Mouse (Mus musculus): Measurements from ENCODE around the gene Agpat1. TPM values are rescaled to one million over a fixed set of nuclear protein-coding genes. Genes with fewer than 3 reads are reported as not detected.
A peak's percentile ranks its signal among the peaks of the same experiment; 100 is the strongest.

Agpat1 gene
- polyA plus RNA-seq, 1 experiment from 2014 or later, result 74.8 TPM

DNA sequence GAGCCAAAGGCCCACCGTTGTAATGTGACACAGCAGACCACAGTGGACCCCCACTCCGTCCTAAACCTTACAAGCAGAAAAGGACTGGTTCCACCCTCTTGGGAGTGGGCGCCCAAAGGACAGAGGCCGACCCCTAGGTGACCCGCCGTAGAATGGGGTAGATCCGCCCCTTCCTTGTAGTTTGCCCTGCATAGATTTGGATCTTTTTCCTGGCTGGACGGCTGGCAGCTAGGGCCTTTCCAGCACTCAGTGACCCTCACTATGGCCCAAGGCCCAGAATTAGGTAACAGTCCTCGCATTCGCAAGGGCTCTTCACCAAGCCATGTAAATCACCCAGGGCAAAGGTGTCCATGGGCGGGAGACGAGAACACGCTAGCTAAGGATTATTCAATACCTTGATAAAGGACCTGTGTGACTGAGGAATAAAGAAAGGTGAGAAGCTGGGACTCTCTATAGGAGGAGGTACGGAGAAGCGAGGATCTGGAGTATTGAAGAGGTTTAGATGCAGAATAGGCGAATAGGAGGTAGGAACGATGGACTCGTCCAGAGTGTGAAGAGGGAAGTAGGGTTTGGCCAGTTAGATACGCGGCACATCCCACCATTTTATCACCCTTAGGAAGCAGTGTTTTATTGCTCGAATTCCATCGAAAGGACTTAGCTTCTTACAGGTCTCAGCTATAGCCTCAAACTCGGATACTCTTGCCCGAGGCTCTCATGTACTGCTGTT, 612 bp downstream of the Agpat1 start:
- Histone ChIP-seq H3K27ac (replicated peaks; ENCODE audit: low read depth, low read length) (peak overlapping the region; percentile 72), H3K9ac (ENCODE audit: low read length) (peak overlapping the region; percentile 89), H3K4me2 (ENCODE audit: low read depth, severe bottlenecking) (peak overlapping the region; percentile 93), H3K36me3 (ENCODE audit: control insufficient read depth, insufficient read depth, low read length) (peaks cover 7% of the 10 kb centered on the region; the same call in 1 of the 2 replicates), H3K9me3 (ENCODE audit: control insufficient read depth, low read length) (no peaks in the 10 kb centered on the region), H3K4me3 (ENCODE audit: low read depth, low read length) (peak overlapping the region; percentile 96), H3K4me1 (ENCODE audit: control insufficient read depth, insufficient read depth, low read length) (peaks cover 16% of the 10 kb centered on the region), H3K27me3 (ENCODE audit: control insufficient read depth, insufficient read depth, low read length) (no peaks in the 10 kb centered on the region)
- no peak for DNase-seq (ENCODE audit: low spot score)
- WGBS, result 10% methylated on average over 24 of the region's 24 CpGs
- no peak for ATAC-seq (ENCODE audit: insufficient number of reproducible peaks, low FRiP score, low TSS enrichment, low read depth)

DNA sequence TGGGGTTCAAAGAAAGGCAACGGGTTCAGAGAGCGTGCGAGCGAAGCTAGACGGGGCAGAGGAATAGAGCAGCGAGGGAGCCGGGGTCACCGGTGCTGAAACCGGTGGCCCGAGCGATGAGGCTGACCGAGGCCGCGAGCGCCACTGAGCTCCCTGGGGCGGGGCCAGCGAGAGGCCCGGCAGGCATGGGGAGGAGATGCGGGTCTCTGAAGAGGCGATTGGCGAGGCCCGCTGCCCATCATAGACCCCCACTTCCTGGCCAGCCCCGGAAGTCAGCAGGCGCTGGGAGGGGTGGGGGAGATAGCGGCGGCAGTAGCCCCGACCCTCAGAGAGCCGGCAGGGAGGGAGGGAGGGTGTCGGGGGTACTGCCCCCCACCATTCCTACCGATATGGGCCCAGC, 1.5 kb downstream of the Agpat1 start:
- WGBS, result under 1% methylated on average over 23 of the region's 30 CpGs
- ATAC-seq (ENCODE audit: insufficient number of reproducible peaks, low FRiP score, low TSS enrichment, low read depth), result peak; percentile 14
- peak; percentile 97 for DNase-seq (ENCODE audit: low spot score)
- peaks cover 4% of the 10 kb centered on the region; the same call in 1 of the 2 replicates for H3K36me3 ChIP-seq (ENCODE audit: control insufficient read depth, insufficient read depth, low read length)
- no peaks in the 10 kb centered on the region for H3K9me3 ChIP-seq (ENCODE audit: control insufficient read depth, low read length)
- H3K27me3 ChIP-seq (ENCODE audit: control insufficient read depth, insufficient read depth, low read length), result no peaks in the 10 kb centered on the region
- peak overlapping the region; percentile 72; the same call in 1 of the 2 replicates for H3K27ac ChIP-seq (replicated peaks; ENCODE audit: low read depth, low read length)
- peak overlapping the region; percentile 89 for H3K9ac ChIP-seq (ENCODE audit: low read length)
- H3K4me2 ChIP-seq (ENCODE audit: low read depth, severe bottlenecking), result peak overlapping the region; percentile 93
- peak overlapping the region; percentile 96 for H3K4me3 ChIP-seq (ENCODE audit: low read depth, low read length)
- H3K4me1 ChIP-seq (ENCODE audit: control insufficient read depth, insufficient read depth, low read length), result peaks cover 16% of the 10 kb centered on the region

DNA sequence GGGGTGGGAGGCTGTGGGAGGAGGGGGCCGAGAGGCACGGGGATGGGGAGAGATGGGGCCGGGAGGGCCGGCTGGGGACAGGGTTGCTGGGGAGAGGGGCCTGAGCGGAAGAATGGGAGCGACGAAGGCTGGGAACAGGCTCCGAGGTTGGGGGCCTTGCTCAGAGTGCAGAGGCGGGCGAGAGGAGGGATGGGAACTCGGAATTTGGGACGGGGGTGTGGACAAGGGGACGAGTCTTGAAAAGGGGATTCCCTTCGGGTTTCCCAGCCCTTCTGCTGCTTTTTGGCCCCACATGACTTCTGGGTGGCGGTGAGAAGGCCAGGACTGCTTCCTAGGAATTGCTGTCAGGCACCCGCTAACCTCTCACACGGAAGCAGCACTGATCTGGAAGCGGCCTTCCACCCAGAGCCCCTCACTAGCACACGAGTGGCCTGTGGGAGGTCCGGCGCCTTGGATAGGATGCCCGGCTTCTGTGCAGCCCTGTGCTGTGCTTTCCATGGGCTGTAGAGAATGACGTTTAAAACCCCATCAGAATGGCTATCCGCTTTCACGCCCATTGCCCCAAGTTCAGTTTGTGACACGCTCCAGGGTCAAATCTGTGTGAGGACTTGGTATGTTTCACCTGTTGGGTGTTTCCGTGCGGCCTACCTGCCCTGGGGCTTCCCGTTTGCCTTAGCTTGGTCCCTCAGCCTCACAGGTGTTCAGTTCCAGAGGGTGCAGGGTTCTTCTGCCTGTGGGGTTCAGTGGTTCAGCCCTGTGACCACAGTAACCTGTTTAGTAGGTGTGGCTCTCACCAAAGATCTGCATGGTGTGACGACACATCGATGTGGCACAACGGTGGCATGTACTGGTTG, 2.4 kb downstream of the Agpat1 start:
- no peak for ATAC-seq (ENCODE audit: insufficient number of reproducible peaks, low FRiP score, low TSS enrichment, low read depth)
- Histone ChIP-seq H3K9me3 (ENCODE audit: control insufficient read depth, low read length) (no peaks in the 10 kb centered on the region), H3K9ac (ENCODE audit: low read length) (peak overlapping the region; percentile 89), H3K27me3 (ENCODE audit: control insufficient read depth, insufficient read depth, low read length) (no peaks in the 10 kb centered on the region), H3K4me3 (ENCODE audit: low read depth, low read length) (peak overlapping the region; percentile 96), H3K36me3 (ENCODE audit: control insufficient read depth, insufficient read depth, low read length) (peaks cover 8% of the 10 kb centered on the region; the same call in 1 of the 2 replicates), H3K27ac (replicated peaks; ENCODE audit: low read depth, low read length) (peak overlapping the region; percentile 68; the same call in 1 of the 2 replicates), H3K4me1 (ENCODE audit: control insufficient read depth, insufficient read depth, low read length) (peaks cover 16% of the 10 kb centered on the region), H3K4me2 (ENCODE audit: low read depth, severe bottlenecking) (peak overlapping the region; percentile 93)
- WGBS, result 18% methylated on average over 31 of the region's 32 CpGs
- DNase-seq (ENCODE audit: low spot score), result no peak

DNA sequence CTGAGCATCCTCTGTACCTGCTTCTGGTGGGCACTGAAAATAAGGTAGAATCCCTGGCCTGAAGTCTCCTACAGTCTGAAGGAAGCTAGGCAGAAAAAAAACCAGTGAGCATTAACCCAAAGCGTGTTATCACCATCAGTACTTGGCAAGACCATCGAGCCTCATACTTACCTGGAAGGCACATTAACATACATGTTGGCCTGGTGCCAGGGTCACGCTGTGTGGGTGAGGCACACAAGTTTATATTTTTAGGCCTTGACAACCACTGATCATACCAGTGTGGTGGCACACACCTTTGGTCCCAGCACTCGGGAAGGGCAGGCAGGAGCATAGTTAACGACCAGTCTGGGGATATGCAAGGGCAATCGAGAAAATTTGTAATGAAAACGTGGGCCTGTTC, 3.9 kb downstream of the Agpat1 start:
- Histone ChIP-seq H3K9me3 (ENCODE audit: control insufficient read depth, low read length) (no peaks in the 10 kb centered on the region), H3K4me3 (ENCODE audit: low read depth, low read length) (no peak overlapping the region), H3K4me1 (ENCODE audit: control insufficient read depth, insufficient read depth, low read length) (peaks cover 14% of the 10 kb centered on the region), H3K27me3 (ENCODE audit: control insufficient read depth, insufficient read depth, low read length) (no peaks in the 10 kb centered on the region), H3K9ac (ENCODE audit: low read length) (no peak overlapping the region), H3K36me3 (ENCODE audit: control insufficient read depth, insufficient read depth, low read length) (peaks cover 18% of the 10 kb centered on the region), H3K4me2 (ENCODE audit: low read depth, severe bottlenecking) (no peak overlapping the region), H3K27ac (replicated peaks; ENCODE audit: low read depth, low read length) (no peak overlapping the region)
- WGBS, result 92% methylated on average over 7 of the region's 7 CpGs
- ATAC-seq (ENCODE audit: insufficient number of reproducible peaks, low FRiP score, low TSS enrichment, low read depth) (no peak), DNase-seq (ENCODE audit: low spot score) (no peak)

DNA sequence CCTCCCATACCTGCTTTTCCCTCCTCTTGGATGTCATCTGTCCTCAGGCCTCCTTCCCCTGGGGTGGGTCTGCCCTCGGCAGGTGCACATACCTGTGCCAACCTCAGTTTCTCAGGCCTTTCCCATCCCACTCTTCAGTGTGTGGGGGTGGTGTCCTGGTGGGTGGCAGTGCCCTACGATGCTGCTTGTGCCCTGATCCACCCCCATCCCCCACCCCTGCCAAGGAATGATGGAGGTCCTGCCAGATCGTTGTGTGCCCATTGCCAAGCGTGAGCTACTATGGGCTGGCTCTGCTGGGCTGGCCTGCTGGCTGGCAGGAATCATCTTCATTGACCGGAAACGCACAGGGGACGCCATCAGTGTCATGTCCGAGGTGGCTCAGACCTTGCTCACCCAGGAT, 7.0 kb downstream of the Agpat1 start:
- H3K4me1 ChIP-seq (ENCODE audit: control insufficient read depth, insufficient read depth, low read length), result peaks cover 6% of the 10 kb centered on the region
- H3K9me3 ChIP-seq (ENCODE audit: control insufficient read depth, low read length), result no peaks in the 10 kb centered on the region
- no peak overlapping the region for H3K9ac ChIP-seq (ENCODE audit: low read length)
- H3K4me3 ChIP-seq (ENCODE audit: low read depth, low read length), result no peak overlapping the region
- no peaks in the 10 kb centered on the region for H3K27me3 ChIP-seq (ENCODE audit: control insufficient read depth, insufficient read depth, low read length)
- WGBS, result 92% methylated on average over 8 of the region's 8 CpGs
- peaks cover 25% of the 10 kb centered on the region for H3K36me3 ChIP-seq (ENCODE audit: control insufficient read depth, insufficient read depth, low read length)
- DNase-seq (ENCODE audit: low spot score) (no peak), ATAC-seq (ENCODE audit: insufficient number of reproducible peaks, low FRiP score, low TSS enrichment, low read depth) (no peak)
- no peak overlapping the region for H3K27ac ChIP-seq (replicated peaks; ENCODE audit: low read depth, low read length)
- H3K4me2 ChIP-seq (ENCODE audit: low read depth, severe bottlenecking), result no peak overlapping the region

DNA sequence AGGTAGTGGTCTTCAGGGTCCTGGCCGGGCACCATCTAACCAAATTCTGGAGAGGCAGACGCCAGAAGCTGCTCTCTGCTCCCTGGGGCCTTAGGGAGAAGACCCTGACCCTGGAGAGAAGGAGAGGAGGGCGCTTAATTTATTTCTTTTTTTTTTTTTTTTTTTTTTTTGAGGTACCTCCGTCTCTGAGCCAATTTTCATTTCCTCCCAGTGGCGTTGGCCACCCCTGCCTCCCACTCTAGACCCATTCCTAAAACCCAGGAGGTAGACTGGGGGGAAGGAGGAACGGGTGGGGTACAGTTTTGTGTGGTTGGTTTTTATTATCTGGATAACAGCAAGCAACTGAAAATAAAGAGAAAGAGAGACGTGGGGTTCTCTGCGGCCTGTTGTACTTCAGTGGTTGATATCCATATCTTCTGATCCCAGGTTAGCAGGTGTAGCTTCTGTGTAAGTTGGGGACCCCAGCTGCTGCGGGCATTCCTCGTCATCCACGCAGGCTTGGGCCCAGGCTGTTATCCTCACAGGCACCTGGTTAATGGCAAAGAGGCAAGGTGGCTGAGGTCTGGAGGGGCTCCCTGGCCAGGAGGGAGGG, 9.1 kb downstream of the Agpat1 start:
- ATAC-seq (ENCODE audit: insufficient number of reproducible peaks, low FRiP score, low TSS enrichment, low read depth) (no peak), DNase-seq (ENCODE audit: low spot score) (no peak)
- Histone ChIP-seq H3K4me2 (ENCODE audit: low read depth, severe bottlenecking) (no peak overlapping the region; the same call in 1 of the 2 replicates), H3K4me3 (ENCODE audit: low read depth, low read length) (no peak overlapping the region), H3K4me1 (ENCODE audit: control insufficient read depth, insufficient read depth, low read length) (no peaks in the 10 kb centered on the region), H3K27me3 (ENCODE audit: control insufficient read depth, insufficient read depth, low read length) (no peaks in the 10 kb centered on the region), H3K9ac (ENCODE audit: low read length) (no peak overlapping the region), H3K27ac (replicated peaks; ENCODE audit: low read depth, low read length) (no peak overlapping the region), H3K36me3 (ENCODE audit: control insufficient read depth, insufficient read depth, low read length) (peaks cover 25% of the 10 kb centered on the region), H3K9me3 (ENCODE audit: control insufficient read depth, low read length) (no peaks in the 10 kb centered on the region)
- WGBS, result 86% methylated on average over 11 of the region's 11 CpGs

DNA sequence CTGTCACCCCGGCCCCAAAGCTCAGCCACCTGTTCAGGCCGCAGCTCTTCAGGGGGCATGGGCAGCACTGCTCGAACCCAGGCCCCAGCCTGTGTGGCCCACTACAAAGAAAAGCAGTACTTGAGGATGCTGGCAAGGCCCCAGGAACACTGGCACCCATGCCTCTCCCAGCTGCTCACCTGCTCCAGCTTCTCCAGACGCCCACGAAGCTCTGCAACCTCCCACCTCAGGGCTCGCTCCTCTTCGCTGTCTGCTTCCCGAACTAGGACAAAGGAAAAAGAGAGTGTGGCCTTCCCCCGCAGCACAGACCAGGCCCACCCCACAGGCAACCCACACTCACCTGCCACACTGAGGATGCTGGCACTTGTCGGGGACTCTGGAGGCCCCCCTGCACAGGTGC, 9.8 kb downstream of the Agpat1 start:
- ATAC-seq (ENCODE audit: insufficient number of reproducible peaks, low FRiP score, low TSS enrichment, low read depth), result no peak
- H3K4me3 ChIP-seq (ENCODE audit: low read depth, low read length), result no peak overlapping the region

DNA sequence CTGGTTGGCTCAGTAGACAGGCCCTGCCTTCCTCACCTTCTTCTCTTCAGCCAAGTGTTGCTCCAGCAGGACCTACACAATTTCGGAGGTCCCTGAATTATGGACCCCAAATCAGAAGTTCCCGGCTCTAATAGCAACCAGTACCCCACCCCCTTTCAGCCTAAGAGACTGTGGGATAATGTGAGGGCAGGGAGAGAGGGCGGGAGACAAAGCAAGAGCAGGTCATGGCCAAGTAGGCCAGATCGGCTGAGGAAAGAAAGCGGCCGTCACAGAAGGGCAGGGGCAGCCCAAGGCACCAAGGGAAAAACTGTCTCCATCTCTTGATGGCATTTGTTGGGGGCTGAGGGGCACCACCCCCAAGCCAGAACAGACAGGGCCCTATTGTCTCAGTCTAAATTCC, 11.8 kb downstream of the Agpat1 start, which contains the start of gene Egfl8:
TSS of gene Egfl8 (minus strand) at position 101 of the 400 bp plus-strand sequence.
- no peaks in the 10 kb centered on the region for H3K27me3 ChIP-seq (ENCODE audit: control insufficient read depth, insufficient read depth, low read length)
- 83% methylated on average over 6 of the region's 6 CpGs for WGBS
- no peak within 1 kb of the TSS for H3K9ac ChIP-seq (ENCODE audit: low read length)
- H3K4me3 ChIP-seq (ENCODE audit: low read depth, low read length), result no peak within 1 kb of the TSS
- H3K27ac ChIP-seq (replicated peaks; ENCODE audit: low read depth, low read length), result no peak within 1 kb of the TSS
- ATAC-seq (ENCODE audit: insufficient number of reproducible peaks, low FRiP score, low TSS enrichment, low read depth) (no peak), DNase-seq (ENCODE audit: low spot score) (no peak)
- H3K9me3 ChIP-seq (ENCODE audit: control insufficient read depth, low read length), result no peaks in the 10 kb centered on the region
- peaks cover 24% of the 10 kb centered on the region for H3K36me3 ChIP-seq (ENCODE audit: control insufficient read depth, insufficient read depth, low read length)
- no peak within 1 kb of the TSS for H3K4me2 ChIP-seq (ENCODE audit: low read depth, severe bottlenecking)
- H3K4me1 ChIP-seq (ENCODE audit: control insufficient read depth, insufficient read depth, low read length), result no peaks in the 10 kb centered on the region

More for the DNA sequence above, 9.8 kb downstream of the Agpat1 start:
- Histone ChIP-seq H3K27ac (replicated peaks; ENCODE audit: low read depth, low read length) (no peak overlapping the region), H3K4me2 (ENCODE audit: low read depth, severe bottlenecking) (no peak overlapping the region), H3K9me3 (ENCODE audit: control insufficient read depth, low read length) (no peaks in the 10 kb centered on the region), H3K36me3 (ENCODE audit: control insufficient read depth, insufficient read depth, low read length) (peaks cover 25% of the 10 kb centered on the region), H3K4me1 (ENCODE audit: control insufficient read depth, insufficient read depth, low read length) (no peaks in the 10 kb centered on the region), H3K9ac (ENCODE audit: low read length) (no peak overlapping the region), H3K27me3 (ENCODE audit: control insufficient read depth, insufficient read depth, low read length) (no peaks in the 10 kb centered on the region)
- WGBS, result 86% methylated on average over 10 of the region's 10 CpGs
- no peak for DNase-seq (ENCODE audit: low spot score)
